Mouse (Mus musculus): ENCODE results near the gene Hist1h2ap. TPM values are rescaled to one million over a fixed set of nuclear protein-coding genes. Genes with fewer than 3 reads are reported as not detected.
"Not testable (repeated sequence)": the region's sequence is repeated elsewhere in the genome, so short reads cannot be mapped to it uniquely, and the experiment has no call there.

The Hist1h2ap gene
- polyA plus RNA-seq, 1 experiment from 2014 or later: 855 TPM

- Histone ChIP-seq H3K4me1 (ENCODE audit: control insufficient read depth, insufficient read depth, low read length) (peaks cover 8% of the 10 kb centered on the region), H3K27ac (replicated peaks; ENCODE audit: low read depth, low read length) (no peak overlapping the region), H3K9ac (replicated peaks; ENCODE audit: low read length) (no peak overlapping the region), H3K36me3 (ENCODE audit: control insufficient read depth, insufficient read depth, low read length) (no peaks in the 10 kb centered on the region), H3K4me3 (replicated peaks; ENCODE audit: low read depth, low read length) (no peak overlapping the region), H3K9me3 (ENCODE audit: control insufficient read depth, low read length) (no peaks in the 10 kb centered on the region), H3K4me2 (ENCODE audit: low read length) (peak overlapping the region; percentile 33; the same call in 1 of the 2 replicates), H3K27me3 (ENCODE audit: control insufficient read depth, insufficient read depth, low read length) (no peaks in the 10 kb centered on the region)
- ATAC-seq (ENCODE audit: low FRiP score, low TSS enrichment) (no peak), DNase-seq (peak; percentile 14)
- 9% methylated on average over 18 of the region's 18 CpGs for WGBS
Observed at GRCm38 (mm10) chr13:21790601-21791283, 42.6 kb downstream of the Hist1h2ap start.

- Histone ChIP-seq H3K9me3 (ENCODE audit: control insufficient read depth, low read length) (no peaks in the 10 kb centered on the region), H3K36me3 (ENCODE audit: control insufficient read depth, insufficient read depth, low read length) (no peaks in the 10 kb centered on the region), H3K27ac (replicated peaks; ENCODE audit: low read depth, low read length) (no peak overlapping the region), H3K4me3 (replicated peaks; ENCODE audit: low read depth, low read length) (no peak overlapping the region), H3K4me1 (ENCODE audit: control insufficient read depth, insufficient read depth, low read length) (peaks cover 8% of the 10 kb centered on the region), H3K27me3 (ENCODE audit: control insufficient read depth, insufficient read depth, low read length) (no peaks in the 10 kb centered on the region), H3K4me2 (ENCODE audit: low read length) (no peak overlapping the region), H3K9ac (replicated peaks; ENCODE audit: low read length) (no peak overlapping the region)
- DNase-seq: no peak
- ATAC-seq (ENCODE audit: low FRiP score, low TSS enrichment): no peak
- 66% methylated on average over 6 of the region's 6 CpGs for WGBS
Observed at GRCm38 (mm10) chr13:21789925-21790324, 43.4 kb downstream of the Hist1h2ap start.

- Histone ChIP-seq H3K9ac (replicated peaks; ENCODE audit: low read length) (0 out of 2 replicates have a peak overlapping the region, but pooled peaks have one; percentile 12), H3K4me3 (replicated peaks; ENCODE audit: low read depth, low read length) (peak overlapping the region; percentile 33), H3K36me3 (ENCODE audit: control insufficient read depth, insufficient read depth, low read length) (no peaks in the 10 kb centered on the region), H3K27me3 (ENCODE audit: control insufficient read depth, insufficient read depth, low read length) (no peaks in the 10 kb centered on the region), H3K9me3 (ENCODE audit: control insufficient read depth, low read length) (no peaks in the 10 kb centered on the region), H3K4me2 (ENCODE audit: low read length) (peak overlapping the region; percentile 60), H3K4me1 (ENCODE audit: control insufficient read depth, insufficient read depth, low read length) (peaks cover 14% of the 10 kb centered on the region), H3K27ac (replicated peaks; ENCODE audit: low read depth, low read length) (peak overlapping the region; percentile 55)
- WGBS: 10% methylated on average over 13 of the region's 21 CpGs
- DNase-seq (peak; percentile 29), ATAC-seq (ENCODE audit: low FRiP score, low TSS enrichment) (peak; percentile 2; the same call in 1 of the 2 replicates)
Observed at GRCm38 (mm10) chr13:21787760-21788593, 45.3 kb downstream of the Hist1h2ap start.

- ATAC-seq (ENCODE audit: low FRiP score, low TSS enrichment) (peak; percentile 95), DNase-seq (peak; percentile 98)
- Histone ChIP-seq H3K27ac (replicated peaks; ENCODE audit: low read depth, low read length) (peak within 1 kb of the TSS; percentile 77), H3K9ac (replicated peaks; ENCODE audit: low read length) (peak within 1 kb of the TSS; percentile 12; the same call in 1 of the 2 replicates), H3K4me1 (ENCODE audit: control insufficient read depth, insufficient read depth, low read length) (peaks cover 19% of the 10 kb centered on the region), H3K4me3 (replicated peaks; ENCODE audit: low read depth, low read length) (peak within 1 kb of the TSS; percentile 33), H3K4me2 (ENCODE audit: low read length) (peak within 1 kb of the TSS; percentile 60)
- not testable (repeated sequence) for H3K36me3 ChIP-seq (ENCODE audit: control insufficient read depth, insufficient read depth, low read length); H3K27me3 ChIP-seq (ENCODE audit: control insufficient read depth, insufficient read depth, low read length); H3K9me3 ChIP-seq (ENCODE audit: control insufficient read depth, low read length)
- WGBS: 0% methylated on average over 37 of the region's 63 CpGs
Observed at GRCm38 (mm10) chr13:21786899-21787629, 46.2 kb downstream of the Hist1h2ap start, which contains the start of the genes Hist1h2an and Hist1h2bp. Gene Hist1h2an (minus strand): TSS chr13:21787218. Gene Hist1h2bp (plus strand): TSS chr13:21787461.

- no peaks in the 10 kb centered on the region for H3K9me3 ChIP-seq (ENCODE audit: control insufficient read depth, low read length)
- H3K4me2 ChIP-seq (ENCODE audit: low read length): peak overlapping the region; percentile 60
- H3K36me3 ChIP-seq (ENCODE audit: control insufficient read depth, insufficient read depth, low read length): no peaks in the 10 kb centered on the region
- peaks cover 19% of the 10 kb centered on the region for H3K4me1 ChIP-seq (ENCODE audit: control insufficient read depth, insufficient read depth, low read length)
- WGBS: 2% methylated on average over 8 of the region's 8 CpGs
- H3K9ac ChIP-seq (replicated peaks; ENCODE audit: low read length): no peak overlapping the region; the same call in 1 of the 2 replicates
- H3K4me3 ChIP-seq (replicated peaks; ENCODE audit: low read depth, low read length): peak overlapping the region; percentile 33
- DNase-seq (peak; percentile 33), ATAC-seq (ENCODE audit: low FRiP score, low TSS enrichment) (no peak)
- peak overlapping the region; percentile 77 for H3K27ac ChIP-seq (replicated peaks; ENCODE audit: low read depth, low read length)
- no peaks in the 10 kb centered on the region for H3K27me3 ChIP-seq (ENCODE audit: control insufficient read depth, insufficient read depth, low read length)
Observed at GRCm38 (mm10) chr13:21786189-21786898, 47.0 kb downstream of the Hist1h2ap start.

- peaks cover 28% of the 10 kb centered on the region for H3K4me1 ChIP-seq (ENCODE audit: control insufficient read depth, insufficient read depth, low read length)
- WGBS: 15% methylated on average over 6 of the region's 6 CpGs
- H3K36me3 ChIP-seq (ENCODE audit: control insufficient read depth, insufficient read depth, low read length): no peaks in the 10 kb centered on the region
- H3K4me3 ChIP-seq (replicated peaks; ENCODE audit: low read depth, low read length): no peak overlapping the region
- H3K9me3 ChIP-seq (ENCODE audit: control insufficient read depth, low read length): no peaks in the 10 kb centered on the region
- DNase-seq: no peak
- H3K4me2 ChIP-seq (ENCODE audit: low read length): peak overlapping the region; percentile 75
- no peak for ATAC-seq (ENCODE audit: low FRiP score, low TSS enrichment)
- no peaks in the 10 kb centered on the region for H3K27me3 ChIP-seq (ENCODE audit: control insufficient read depth, insufficient read depth, low read length)
- H3K9ac ChIP-seq (replicated peaks; ENCODE audit: low read length): no peak overlapping the region
- H3K27ac ChIP-seq (replicated peaks; ENCODE audit: low read depth, low read length): peak overlapping the region; percentile 49
Observed at GRCm38 (mm10) chr13:21784311-21784710, 49.0 kb downstream of the Hist1h2ap start.

GRCm38 (mm10) chr13:21783734-21784161 is 49.6 kb downstream of the Hist1h2ap start:
- no peak overlapping the region for H3K9ac ChIP-seq (replicated peaks; ENCODE audit: low read length)
- ATAC-seq (ENCODE audit: low FRiP score, low TSS enrichment): no peak
- peak; percentile 81 for DNase-seq
- H3K4me1 ChIP-seq (ENCODE audit: control insufficient read depth, insufficient read depth, low read length): peaks cover 28% of the 10 kb centered on the region
- H3K4me2 ChIP-seq (ENCODE audit: low read length): peak overlapping the region; percentile 75
- 1% methylated on average over 9 of the region's 9 CpGs for WGBS
- peak overlapping the region; percentile 49 for H3K27ac ChIP-seq (replicated peaks; ENCODE audit: low read depth, low read length)
- no peaks in the 10 kb centered on the region for H3K27me3 ChIP-seq (ENCODE audit: control insufficient read depth, insufficient read depth, low read length)
- H3K9me3 ChIP-seq (ENCODE audit: control insufficient read depth, low read length): no peaks in the 10 kb centered on the region
- H3K4me3 ChIP-seq (replicated peaks; ENCODE audit: low read depth, low read length): peak overlapping the region; percentile 34
- no peaks in the 10 kb centered on the region for H3K36me3 ChIP-seq (ENCODE audit: control insufficient read depth, insufficient read depth, low read length)

GRCm38 (mm10) chr13:21783255-21783617 is 50.1 kb downstream of the Hist1h2ap start, which contains the start of gene Hist1h3i:
Gene Hist1h3i (minus strand): TSS chr13:21783370.
- Histone ChIP-seq H3K4me2 (ENCODE audit: low read length) (peak within 1 kb of the TSS; percentile 75), H3K27me3 (ENCODE audit: control insufficient read depth, insufficient read depth, low read length) (no peaks in the 10 kb centered on the region), H3K9me3 (ENCODE audit: control insufficient read depth, low read length) (no peaks in the 10 kb centered on the region), H3K9ac (replicated peaks; ENCODE audit: low read length) (peak within 1 kb of the TSS; percentile 46; the same call in 1 of the 2 replicates), H3K27ac (replicated peaks; ENCODE audit: low read depth, low read length) (peak within 1 kb of the TSS; percentile 71), H3K4me3 (replicated peaks; ENCODE audit: low read depth, low read length) (peak within 1 kb of the TSS; percentile 34), H3K4me1 (ENCODE audit: control insufficient read depth, insufficient read depth, low read length) (peaks cover 28% of the 10 kb centered on the region), H3K36me3 (ENCODE audit: control insufficient read depth, insufficient read depth, low read length) (no peaks in the 10 kb centered on the region)
- WGBS: 0% methylated on average over 13 of the region's 20 CpGs
- DNase-seq (peak; percentile 92), ATAC-seq (ENCODE audit: low FRiP score, low TSS enrichment) (peak; percentile 72)

All from midbrain, embryonic 14.5 days (tissue).